Mouse (Mus musculus) heart, embryonic 15.5 days (tissue): ENCODE results near the gene Cript. TPM values are rescaled to one million over a fixed set of nuclear protein-coding genes. Genes with fewer than 3 reads are reported as not detected.

Experiments used
- ATAC-seq: fragments of 200-750 bp; cut with Nextera tagmentation; replicated peaks from 2 replicates; pipeline ENCODE4 v1.8.0; 2017; ENCODE audit warnings: low read depth, moderate TSS enrichment; ENCODE audit not compliant: insufficient number of reproducible peaks, insufficient read depth, low FRiP score
- H3K27ac ChIP-seq: fragments of 300-500 bp; sonication (generic); 2 replicates; pipeline ENCODE4 v1.5.1; 2015; ENCODE audit warnings: mild to moderate bottlenecking, inconsistent platforms
- H3K27me3 ChIP-seq: fragments of 300-500 bp; sonication (generic); 2 replicates; pipeline ENCODE4 v1.6.1; 2015; ENCODE audit warnings: inconsistent platforms
- H3K36me3 ChIP-seq: fragments of 300-500 bp; sonication (generic); 2 replicates; pipeline ENCODE4 v1.6.1; 2015; ENCODE audit warnings: mild to moderate bottlenecking, inconsistent platforms
- H3K4me1 ChIP-seq: fragments of 300-500 bp; sonication (generic); replicated peaks from 2 replicates; pipeline ENCODE4 v1.6.1; 2015; ENCODE audit warnings: inconsistent platforms
- H3K4me2 ChIP-seq: fragments of 300-500 bp; sonication (generic); 2 replicates; pipeline ENCODE4 v1.6.1; 2015; ENCODE audit warnings: inconsistent platforms, mild to moderate bottlenecking, moderate library complexity
- H3K4me3 ChIP-seq: fragments of 300-500 bp; sonication (generic); 2 replicates; pipeline ENCODE4 v1.5.1; 2015; ENCODE audit warnings: mild to moderate bottlenecking, inconsistent platforms
- H3K9ac ChIP-seq: fragments of 300-500 bp; sonication (generic); 2 replicates; pipeline ENCODE4 v1.6.1; 2015; ENCODE audit warnings: mild to moderate bottlenecking, inconsistent platforms
- H3K9me3 ChIP-seq: fragments of 300-500 bp; sonication (generic); replicated peaks from 2 replicates; pipeline ENCODE4 v1.6.1; 2016; ENCODE audit warnings: inconsistent platforms
- WGBS: fragments of 180-500 bp; shearing (Covaris S2); methylation state at CpG from one replicate; pipeline ENCODE4 v1.1.7; 2015; ENCODE audit warnings: mixed read lengths; 5-methylcytosine and 5-hydroxymethylcytosine counted together
- polyA plus RNA-seq: library from polyadenylated mRNA; unstranded; fragments of >200 nt; fragmentation: Nextera tagmentation; extraction: Ambion mirVana; gene quantifications from 2 replicates; pipeline ENCODE4 v1.2.1, GENCODE M21; 2015

Cript gene
- polyA plus RNA-seq, 1 experiment from 2014 or later, result 109 TPM

DNA sequence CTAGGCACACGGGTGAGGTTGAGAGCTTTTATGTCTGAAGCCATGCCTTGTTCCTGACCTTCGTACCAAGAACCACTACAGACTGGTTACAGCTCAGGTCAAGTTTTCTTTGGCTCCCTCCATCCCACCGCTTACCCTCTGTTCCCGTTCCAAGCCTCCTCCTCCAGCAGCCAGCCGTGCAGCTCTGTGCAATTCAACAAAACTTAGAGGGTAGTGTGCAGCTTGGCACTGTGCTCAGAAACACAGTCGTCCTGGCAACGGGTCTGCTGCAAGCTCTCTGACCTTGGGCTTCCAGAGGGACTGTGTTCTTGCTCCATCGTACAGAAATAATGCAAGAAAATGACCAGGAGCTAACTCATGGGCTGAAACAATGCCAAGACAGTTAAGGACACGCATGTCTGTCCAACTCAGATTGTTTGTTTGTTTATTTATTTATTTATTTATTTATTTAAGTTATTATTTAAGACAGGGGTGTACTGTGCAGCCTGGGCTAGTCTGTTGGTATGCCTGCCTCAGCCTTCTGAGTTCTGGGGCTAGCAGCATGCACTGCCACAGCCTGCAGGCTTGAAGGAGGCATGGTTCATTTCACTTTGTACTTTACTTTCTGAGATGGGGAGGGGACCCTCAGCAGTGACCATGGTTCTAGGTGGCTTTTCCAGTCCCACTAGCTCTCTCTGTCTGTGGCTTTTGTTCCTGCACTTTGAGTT lies 25.3 kb downstream of the Cript start:
- Histone ChIP-seq H3K9ac (no peak overlapping the region), H3K4me1 (peaks cover 11% of the 10 kb centered on the region), H3K4me3 (no peak overlapping the region), H3K27me3 (no peaks in the 10 kb centered on the region), H3K4me2 (no peak overlapping the region), H3K9me3 (no peaks in the 10 kb centered on the region), H3K36me3 (no peaks in the 10 kb centered on the region), H3K27ac (no peak overlapping the region)
- 44% methylated on average over 9 of the region's 9 CpGs for WGBS
- peak; percentile 47; the same call in 1 of the 2 replicates for ATAC-seq

DNA sequence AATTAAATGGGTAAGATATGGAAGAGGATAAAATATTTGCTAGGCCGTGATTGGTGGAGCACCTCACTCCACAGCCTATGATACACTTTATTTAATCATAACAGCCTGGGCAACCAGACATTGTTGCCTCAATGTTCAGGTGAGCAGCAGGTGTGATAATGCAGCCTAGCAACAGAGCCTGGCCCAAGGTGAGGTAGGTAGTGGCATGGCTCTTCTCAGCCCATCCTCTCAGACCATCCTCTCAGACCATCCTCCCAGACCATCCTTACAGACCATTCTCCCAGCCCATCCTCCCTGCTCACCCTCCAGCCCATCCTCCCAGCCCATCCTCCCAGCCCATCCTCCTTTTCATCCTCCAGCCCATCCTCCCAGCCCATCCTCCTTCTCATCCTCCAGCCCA lies 26.3 kb downstream of the Cript start:
- Histone ChIP-seq H3K4me2 (no peak overlapping the region), H3K27me3 (no peaks in the 10 kb centered on the region), H3K4me3 (no peak overlapping the region), H3K4me1 (peaks cover 15% of the 10 kb centered on the region), H3K27ac (no peak overlapping the region), H3K9me3 (no peaks in the 10 kb centered on the region), H3K9ac (no peak overlapping the region), H3K36me3 (no peaks in the 10 kb centered on the region)
- no peak for ATAC-seq
- WGBS, result 83% methylated on average over 1 of the region's 1 CpGs

DNA sequence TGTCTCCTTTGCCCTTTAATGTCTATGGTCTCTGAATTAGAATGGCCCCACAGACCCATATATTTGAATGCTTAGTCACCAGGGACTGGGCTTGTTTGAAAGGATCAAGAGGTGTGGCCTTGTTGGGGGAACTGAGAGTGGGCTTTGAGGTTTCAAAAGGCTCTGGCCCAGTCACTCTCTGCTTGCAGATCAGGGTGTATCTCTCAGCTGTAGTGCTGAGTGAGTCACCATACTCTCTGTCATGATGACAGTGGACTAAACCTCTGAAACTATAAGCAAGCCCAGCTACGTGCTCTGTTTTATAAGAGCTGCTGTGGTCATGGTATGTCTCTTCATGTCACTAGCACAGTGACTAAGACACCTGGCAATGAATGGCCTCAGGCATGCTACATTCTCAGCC lies 27.1 kb downstream of the Cript start:
- 67% methylated on average over 1 of the region's 1 CpGs for WGBS
- no peak overlapping the region for H3K9ac ChIP-seq
- H3K4me1 ChIP-seq, result peaks cover 15% of the 10 kb centered on the region
- no peaks in the 10 kb centered on the region for H3K36me3 ChIP-seq
- no peak overlapping the region for H3K4me2 ChIP-seq
- no peak overlapping the region for H3K4me3 ChIP-seq
- H3K27me3 ChIP-seq, result no peaks in the 10 kb centered on the region
- H3K27ac ChIP-seq, result no peak overlapping the region
- ATAC-seq, result no peak
- no peaks in the 10 kb centered on the region for H3K9me3 ChIP-seq

DNA sequence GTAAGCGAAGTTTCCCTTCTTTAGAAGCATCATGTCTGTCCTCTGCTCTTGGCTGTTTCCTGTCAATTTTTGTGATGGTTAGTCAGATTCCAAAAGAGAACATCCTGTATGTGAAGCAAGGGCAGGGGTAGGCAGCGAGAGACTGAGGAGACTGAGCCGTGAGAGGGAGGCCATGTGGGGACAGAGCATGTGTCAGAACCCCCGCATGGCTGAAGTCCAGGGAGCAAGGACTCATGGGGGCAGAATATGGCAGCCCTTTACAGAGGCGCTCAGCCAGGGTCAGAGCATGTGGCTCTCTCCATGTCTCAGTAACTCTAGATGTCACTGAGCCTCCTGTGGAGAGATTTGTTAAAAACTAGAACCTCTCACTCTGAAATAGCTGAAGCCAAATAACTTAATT lies 28.6 kb downstream of the Cript start:
- no peaks in the 10 kb centered on the region for H3K27me3 ChIP-seq
- no peak overlapping the region for H3K4me3 ChIP-seq
- H3K9ac ChIP-seq, result no peak overlapping the region
- 74% methylated on average over 5 of the region's 5 CpGs for WGBS
- no peaks in the 10 kb centered on the region for H3K36me3 ChIP-seq
- H3K4me2 ChIP-seq, result no peak overlapping the region
- no peak overlapping the region for H3K27ac ChIP-seq
- no peak for ATAC-seq
- H3K9me3 ChIP-seq, result no peaks in the 10 kb centered on the region
- H3K4me1 ChIP-seq, result peaks cover 20% of the 10 kb centered on the region

DNA sequence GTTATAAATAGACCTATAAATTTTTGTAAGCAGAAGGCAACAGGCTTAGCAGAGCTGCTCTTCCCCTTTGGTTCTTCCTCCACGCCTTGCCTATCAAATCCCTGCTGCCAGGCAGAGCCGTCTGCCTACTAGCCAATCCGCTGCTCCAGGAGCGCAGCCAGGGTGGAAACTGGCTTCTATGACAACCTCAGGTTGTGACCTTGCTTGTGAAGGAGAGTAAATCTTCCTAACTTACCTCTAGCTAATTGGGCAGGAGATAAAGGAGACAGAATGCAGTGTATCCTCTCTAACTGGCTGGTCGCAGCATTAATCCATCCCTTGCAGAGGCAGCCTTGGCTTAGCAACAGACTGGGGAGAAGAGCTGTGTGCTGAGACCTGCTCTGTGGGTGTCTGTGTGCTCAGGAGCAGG lies 29.7 kb downstream of the Cript start:
- Histone ChIP-seq H3K4me1 (peaks cover 20% of the 10 kb centered on the region), H3K9ac (no peak overlapping the region), H3K27me3 (no peaks in the 10 kb centered on the region), H3K4me3 (no peak overlapping the region), H3K27ac (peak overlapping the region; percentile 71), H3K9me3 (no peaks in the 10 kb centered on the region), H3K4me2 (peak overlapping the region; percentile 17), H3K36me3 (no peaks in the 10 kb centered on the region)
- 18% methylated on average over 5 of the region's 5 CpGs for WGBS
- 0 out of 2 replicates have a peak, but pooled peaks have one; percentile 50 for ATAC-seq

DNA sequence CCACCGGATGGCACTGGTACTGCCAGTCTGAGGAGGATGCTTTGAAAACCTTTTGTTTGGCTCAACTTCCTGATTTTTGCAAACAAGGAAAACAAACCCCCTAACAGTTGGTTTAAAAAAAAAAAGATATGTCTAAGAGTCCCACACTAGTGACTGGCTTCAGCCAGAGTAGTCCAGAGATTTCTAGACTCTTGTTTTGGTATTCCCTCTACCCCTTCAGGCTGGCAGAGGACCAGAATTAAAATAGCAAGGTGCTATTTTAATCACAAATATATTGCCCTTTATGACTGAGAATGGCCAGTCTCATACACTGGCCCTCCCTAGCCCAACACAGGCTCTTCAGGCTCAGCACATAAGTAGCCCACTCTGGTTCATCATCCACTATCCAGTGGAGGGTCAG lies 30.3 kb downstream of the Cript start:
- Histone ChIP-seq H3K27me3 (no peaks in the 10 kb centered on the region), H3K4me1 (peaks cover 20% of the 10 kb centered on the region), H3K4me3 (no peak overlapping the region), H3K4me2 (no peak overlapping the region), H3K36me3 (no peaks in the 10 kb centered on the region), H3K9me3 (no peaks in the 10 kb centered on the region), H3K27ac (peak overlapping the region; percentile 71), H3K9ac (no peak overlapping the region)
- no peak; the same call in 1 of the 2 replicates for ATAC-seq
- WGBS, result 81% methylated on average over 1 of the region's 1 CpGs

DNA sequence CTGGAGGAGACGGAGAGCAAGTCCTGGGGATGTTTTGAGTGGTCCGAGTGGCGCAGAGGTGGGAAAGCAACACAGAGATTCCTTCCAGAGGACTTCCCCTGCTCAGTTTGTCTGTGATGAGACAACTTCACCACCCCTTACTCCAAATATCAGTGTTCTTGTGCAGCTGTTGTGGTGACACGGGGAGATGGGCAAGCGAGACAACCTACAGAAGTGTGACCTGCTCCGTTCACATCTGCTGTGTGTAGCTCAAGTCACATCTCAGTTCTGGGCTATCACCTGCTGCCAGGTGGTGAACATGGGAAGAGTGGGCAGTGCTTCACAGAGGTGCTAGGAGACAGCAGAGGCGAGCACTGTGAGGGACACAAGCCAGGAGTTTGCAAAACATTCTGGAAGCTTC lies 31.4 kb downstream of the Cript start:
- Histone ChIP-seq H3K27me3 (no peaks in the 10 kb centered on the region), H3K4me1 (peaks cover 20% of the 10 kb centered on the region), H3K4me3 (no peak overlapping the region), H3K9ac (no peak overlapping the region), H3K36me3 (no peaks in the 10 kb centered on the region), H3K9me3 (no peaks in the 10 kb centered on the region), H3K27ac (no peak overlapping the region), H3K4me2 (no peak overlapping the region)
- ATAC-seq, result no peak
- 84% methylated on average over 7 of the region's 7 CpGs for WGBS

DNA sequence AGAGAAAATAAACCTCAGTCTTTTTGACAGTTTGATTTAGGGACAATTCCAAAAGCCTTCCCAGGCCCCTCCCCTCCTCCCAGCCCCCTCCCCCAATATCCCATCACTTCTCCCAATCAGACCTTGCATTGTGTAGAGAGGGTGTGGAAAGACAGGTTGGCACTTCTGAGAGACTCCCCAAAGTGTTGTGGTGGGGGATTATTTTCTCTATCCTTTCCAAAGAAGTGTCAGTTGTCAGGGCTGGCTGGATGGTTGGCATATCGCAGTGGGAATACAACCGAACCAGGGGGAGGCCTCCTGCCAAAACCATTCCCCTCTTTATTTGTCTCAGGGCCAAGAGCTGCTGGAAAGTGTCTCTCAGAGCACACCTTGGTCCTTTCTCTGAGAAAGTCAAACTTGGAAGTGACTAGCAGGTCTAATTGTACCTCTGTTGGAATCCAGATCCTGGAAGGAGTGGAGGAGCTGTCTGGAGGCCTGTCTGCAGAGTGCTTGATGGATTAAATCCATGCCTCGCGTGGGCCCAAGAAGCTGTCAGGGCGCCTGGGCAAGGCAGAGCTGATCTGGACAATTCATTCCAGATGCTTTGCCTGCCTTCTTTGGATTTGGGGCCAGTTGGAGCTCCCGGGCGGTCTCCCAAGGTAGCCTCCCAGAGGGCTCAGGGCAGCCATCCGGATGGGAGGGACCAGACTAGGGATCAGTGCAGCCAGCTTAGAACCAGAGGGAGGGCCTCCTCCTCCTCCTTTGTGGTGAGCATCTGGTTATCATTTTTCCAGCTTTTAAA lies 32.3 kb downstream of the Cript start:
- Histone ChIP-seq H3K9ac (no peak overlapping the region), H3K36me3 (no peaks in the 10 kb centered on the region), H3K27ac (0 out of 2 replicates have a peak overlapping the region, but pooled peaks have one; percentile 24), H3K4me1 (peaks cover 20% of the 10 kb centered on the region), H3K9me3 (no peaks in the 10 kb centered on the region), H3K4me3 (no peak overlapping the region), H3K4me2 (no peak overlapping the region), H3K27me3 (no peaks in the 10 kb centered on the region)
- ATAC-seq, result no peak
- WGBS, result 50% methylated on average over 8 of the region's 8 CpGs

DNA sequence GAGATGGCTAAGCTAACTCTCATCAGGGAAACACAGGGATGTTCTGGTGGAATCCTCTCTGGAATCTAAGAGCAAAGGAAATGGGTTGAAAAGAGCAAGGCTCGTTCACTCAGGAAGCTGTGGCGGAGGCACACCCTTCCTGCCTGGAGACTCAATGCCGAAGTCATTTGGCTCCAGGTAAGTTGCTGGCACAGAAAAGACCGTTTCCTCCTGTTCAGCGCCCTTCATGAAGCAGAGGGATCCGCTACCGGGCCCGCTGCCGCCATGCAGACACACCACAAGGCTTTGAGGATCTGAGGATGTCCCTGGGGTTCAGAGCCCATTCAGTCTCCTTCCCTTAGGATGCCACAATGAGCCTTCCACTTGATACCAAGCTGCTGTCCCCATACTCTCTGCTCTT lies 37.3 kb downstream of the Cript start:
- Histone ChIP-seq H3K27me3 (no peaks in the 10 kb centered on the region), H3K36me3 (no peaks in the 10 kb centered on the region), H3K27ac (no peak overlapping the region), H3K9ac (no peak overlapping the region), H3K4me2 (no peak overlapping the region), H3K4me3 (no peak overlapping the region), H3K9me3 (no peaks in the 10 kb centered on the region), H3K4me1 (peaks cover 4% of the 10 kb centered on the region; the same call in 1 of the 2 replicates)
- no peak for ATAC-seq
- 73% methylated on average over 9 of the region's 9 CpGs for WGBS

DNA sequence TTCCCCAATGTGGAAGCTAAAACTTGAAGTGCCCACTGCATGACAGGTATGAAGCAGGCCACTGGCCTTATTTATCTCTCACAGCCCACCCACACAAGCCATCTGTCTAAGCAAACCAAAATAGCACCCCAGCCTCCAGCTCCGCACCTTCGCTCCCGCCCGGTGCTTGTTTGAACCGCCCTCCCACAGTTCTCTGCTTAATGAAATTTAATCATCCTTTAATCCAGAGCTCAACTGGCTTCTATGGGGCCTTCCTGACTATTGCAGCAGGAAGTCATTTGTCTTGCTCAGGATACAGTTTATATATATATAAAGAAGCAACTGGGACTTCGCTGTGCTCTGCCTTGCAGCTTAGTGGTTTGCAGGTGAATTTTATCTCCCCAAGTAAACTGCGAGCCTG lies 38.1 kb downstream of the Cript start:
- no peaks in the 10 kb centered on the region for H3K36me3 ChIP-seq
- no peak overlapping the region for H3K9ac ChIP-seq
- H3K4me1 ChIP-seq, result no peaks in the 10 kb centered on the region; the same call in 1 of the 2 replicates
- 68% methylated on average over 7 of the region's 7 CpGs for WGBS
- H3K27ac ChIP-seq, result no peak overlapping the region
- ATAC-seq, result no peak
- no peaks in the 10 kb centered on the region for H3K9me3 ChIP-seq
- no peak overlapping the region for H3K4me2 ChIP-seq
- H3K4me3 ChIP-seq, result no peak overlapping the region
- H3K27me3 ChIP-seq, result no peaks in the 10 kb centered on the region

DNA sequence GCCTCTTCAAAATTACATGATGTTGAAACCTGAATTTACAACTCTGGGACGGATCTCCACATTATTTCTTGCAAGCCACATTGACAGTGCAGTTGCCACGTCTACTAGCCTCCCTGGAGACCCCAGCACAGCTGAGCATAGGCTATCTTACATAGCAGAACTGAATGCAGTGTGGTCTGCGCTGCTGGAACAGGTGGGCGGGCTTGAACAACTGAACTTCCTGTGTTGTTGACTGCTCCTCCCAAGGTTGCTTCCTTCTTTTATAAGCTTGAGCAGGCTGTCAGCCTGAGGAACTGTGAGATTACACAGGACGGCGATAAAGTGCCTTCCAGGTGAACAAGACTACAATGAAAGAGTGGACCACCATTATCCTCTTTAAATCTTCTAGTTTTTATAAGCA lies 38.6 kb downstream of the Cript start:
- H3K4me2 ChIP-seq, result no peak overlapping the region
- no peak overlapping the region for H3K4me3 ChIP-seq
- H3K9me3 ChIP-seq, result no peaks in the 10 kb centered on the region
- no peak overlapping the region for H3K9ac ChIP-seq
- H3K27me3 ChIP-seq, result no peaks in the 10 kb centered on the region
- 67% methylated on average over 6 of the region's 6 CpGs for WGBS
- ATAC-seq, result no peak
- H3K4me1 ChIP-seq, result no peaks in the 10 kb centered on the region; the same call in 1 of the 2 replicates
- no peak overlapping the region for H3K27ac ChIP-seq
- H3K36me3 ChIP-seq, result no peaks in the 10 kb centered on the region
